Mouse (Mus musculus): Measurements from ENCODE around the gene Ltbp1.

DNA sequence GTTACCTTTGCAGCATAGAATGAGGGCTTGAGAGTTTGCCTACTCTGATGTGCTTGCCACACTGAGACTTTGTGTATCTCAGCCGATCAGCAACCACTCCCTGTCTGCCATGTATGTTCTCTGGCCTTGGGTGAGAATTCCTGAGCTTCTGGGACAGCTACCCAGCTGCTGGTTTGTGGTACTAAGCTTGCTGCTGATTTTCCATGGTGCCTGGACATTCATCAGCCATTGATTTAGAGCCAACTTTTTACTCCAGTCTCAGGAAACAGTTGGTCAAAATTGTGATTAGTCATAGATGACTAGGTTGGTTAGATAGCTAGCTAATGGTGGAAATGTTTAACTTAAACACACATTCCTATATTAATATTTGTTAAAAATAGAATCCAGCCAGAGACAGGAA, 267.9 kb downstream of the Ltbp1 start:
- TF ChIP-seq CTCF (conservative IDR thresholded peaks at IDR 0.05; ENCODE audit: low read length): no peak
- TF ChIP-seq NANOG (IDR thresholded peaks at IDR 0.05; ENCODE audit: borderline replicate concordance, low read length): no peak
- TF ChIP-seq POU5F1 (IDR thresholded peaks at IDR 0.05; ENCODE audit: borderline replicate concordance, low read length): no peak

Measured in E14TG2a.4 (cell line).